Mouse (Mus musculus): ENCODE data around the gene Nadk2.

Nadk2 gene

DNA sequence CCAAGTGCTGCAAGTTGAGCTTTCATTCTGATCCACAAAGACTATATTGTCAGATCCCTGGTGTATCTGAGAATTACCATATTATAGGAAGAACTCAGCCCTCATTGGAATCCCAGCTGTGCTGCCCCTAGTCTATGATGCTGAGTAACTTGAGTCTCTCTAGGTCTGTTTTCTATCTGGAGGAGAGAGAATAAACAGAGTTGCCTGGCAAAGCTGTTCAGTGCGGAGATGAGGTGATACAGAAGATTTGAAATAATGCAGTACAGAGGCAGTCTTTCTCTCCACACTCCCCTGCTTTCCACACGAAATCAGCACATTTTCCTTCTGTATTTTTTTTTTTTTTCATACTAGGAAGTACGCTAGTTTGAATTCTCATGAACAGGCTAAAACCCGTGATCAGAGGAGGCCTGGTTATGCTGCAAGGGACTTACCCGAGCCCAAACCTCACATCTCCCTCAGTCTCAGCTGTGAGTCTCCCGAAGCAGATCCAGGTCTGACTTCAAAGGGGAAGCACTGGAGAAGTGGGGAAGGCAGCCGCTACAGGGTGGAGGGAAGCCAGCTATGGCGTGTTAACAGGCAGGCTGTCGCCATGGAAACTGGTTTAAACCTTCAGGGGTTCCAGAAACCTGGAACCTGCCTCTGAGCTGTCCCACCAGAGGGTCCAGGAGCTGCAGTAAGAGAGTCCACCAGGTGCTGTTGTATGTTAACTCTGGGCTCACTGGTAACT lies 59.9 kb downstream of the Nadk2 start:
- in situ Hi-C loops (cut with MboI; ENCODE audit: low sequenced_read_pairs), result no loop called here

GRCm38 (mm10) chr15:9131499-9131888 lies 60.4 kb downstream of the Nadk2 start:
- in situ Hi-C loops (cut with MboI; ENCODE audit: low sequenced_read_pairs), result no loop called here

DNA sequence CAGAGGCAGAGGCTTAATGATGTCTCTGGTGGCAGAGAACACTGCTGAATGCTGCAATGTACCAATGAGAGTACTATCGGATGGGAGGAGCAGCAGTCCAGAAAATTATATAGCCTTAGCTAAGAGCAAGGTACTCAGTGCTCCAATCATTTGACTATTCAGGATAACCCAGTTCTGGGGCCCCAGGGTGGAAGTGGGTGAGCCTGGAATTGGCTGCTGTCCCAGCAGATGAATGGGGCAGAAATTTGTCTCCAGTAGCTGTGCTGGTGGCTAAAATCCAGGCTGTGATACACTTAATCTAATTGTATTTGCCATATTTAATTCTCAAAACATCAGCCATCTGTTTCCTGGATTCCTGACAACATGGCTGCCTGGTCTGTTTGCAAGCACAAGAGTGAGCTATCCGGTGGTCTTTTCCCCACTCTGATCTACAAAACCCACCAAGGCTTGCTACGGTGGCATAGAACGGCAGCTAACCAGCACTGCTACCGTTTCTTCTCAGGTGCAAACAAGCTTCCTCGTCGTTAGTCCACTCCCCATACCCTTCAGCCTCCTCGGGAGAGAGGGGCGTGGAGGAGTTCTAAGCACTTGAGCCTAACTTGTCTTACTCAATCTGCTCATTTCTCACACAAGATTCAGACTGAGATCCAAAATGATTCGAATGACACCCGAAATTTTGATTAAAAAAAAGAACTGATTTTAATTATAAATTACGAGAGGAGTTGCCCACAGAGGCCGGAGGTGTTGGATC lies 61.8 kb downstream of the Nadk2 start:
- in situ Hi-C loops (cut with MboI; ENCODE audit: low sequenced_read_pairs), result no loop called here

- in situ Hi-C loops (cut with MboI; ENCODE audit: low sequenced_read_pairs), result no loop called here
Measured at GRCm38 (mm10) chr15:9134891-9135507, 63.9 kb downstream of the Nadk2 start.

DNA sequence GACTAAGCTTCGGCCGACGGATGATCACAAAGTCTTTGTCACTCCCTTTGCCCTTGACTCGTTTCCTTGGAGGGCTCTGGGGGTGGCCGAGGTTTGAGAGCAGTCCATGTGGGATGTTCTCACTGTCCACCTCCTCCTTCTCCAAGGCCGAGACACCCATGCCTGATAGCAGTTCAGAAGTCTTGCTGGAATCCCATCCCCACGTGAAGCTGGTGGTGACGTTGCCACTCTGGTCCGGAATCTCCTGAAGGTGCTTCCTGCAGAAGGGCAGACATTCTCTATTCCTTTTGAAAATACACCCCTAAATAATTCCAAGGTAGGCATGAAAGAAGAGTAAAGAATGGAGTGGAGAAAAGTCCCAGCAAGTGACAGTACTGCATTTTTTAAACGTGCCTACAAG lies 68.4 kb downstream of the Nadk2 start:
- in situ Hi-C loops (cut with MboI; ENCODE audit: low sequenced_read_pairs), result no loop called here

- in situ Hi-C loops (cut with MboI; ENCODE audit: low sequenced_read_pairs), result no loop called here
Measured at GRCm38 (mm10) chr15:9140252-9140680, 69.2 kb downstream of the Nadk2 start, which contains the start of gene Lmbrd2. Gene Lmbrd2, plus strand, starts transcription at chr15:9140550.

- in situ Hi-C loops (cut with MboI; ENCODE audit: low sequenced_read_pairs), result no loop called here
Measured at GRCm38 (mm10) chr15:9140684-9141171, 69.7 kb downstream of the Nadk2 start.

DNA sequence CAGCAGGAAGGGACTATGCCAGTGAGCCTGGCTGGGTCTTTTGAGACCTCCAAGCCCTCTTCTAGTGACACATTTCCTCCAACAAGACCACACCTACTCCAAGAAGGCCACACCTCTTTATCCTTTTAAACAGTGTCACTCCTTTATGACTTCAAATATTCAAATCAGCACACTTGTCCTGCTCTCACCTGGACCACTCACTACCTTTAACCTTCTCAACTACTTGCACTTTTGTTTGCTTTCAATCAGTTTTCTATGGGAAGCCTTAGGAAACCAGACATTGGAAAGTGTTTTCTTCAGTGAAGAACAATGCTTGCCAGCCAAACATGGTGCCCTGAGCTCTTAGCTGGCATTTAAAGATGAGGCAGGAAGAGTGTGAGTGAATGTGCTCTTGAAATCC lies 84.3 kb downstream of the Nadk2 start, which contains the start of gene Skp2:
TSS of gene Skp2 (minus strand) at position 101 of the 400 bp plus-strand sequence.
- in situ Hi-C loops (cut with MboI; ENCODE audit: low sequenced_read_pairs), result no loop called here

Measured in CH12F3 (cell line).